Mouse (Mus musculus): ENCODE results near the gene Grb2. TPM values are rescaled to one million over a fixed set of nuclear protein-coding genes. Genes with fewer than 3 reads are reported as not detected.
"Not testable (repeated sequence)": the region's sequence is repeated elsewhere in the genome, so short reads cannot be mapped to it uniquely, and the experiment has no call there.

Gene Grb2
- polyA plus RNA-seq, 2 experiments, result 22.4 to 26.0 TPM

DNA sequence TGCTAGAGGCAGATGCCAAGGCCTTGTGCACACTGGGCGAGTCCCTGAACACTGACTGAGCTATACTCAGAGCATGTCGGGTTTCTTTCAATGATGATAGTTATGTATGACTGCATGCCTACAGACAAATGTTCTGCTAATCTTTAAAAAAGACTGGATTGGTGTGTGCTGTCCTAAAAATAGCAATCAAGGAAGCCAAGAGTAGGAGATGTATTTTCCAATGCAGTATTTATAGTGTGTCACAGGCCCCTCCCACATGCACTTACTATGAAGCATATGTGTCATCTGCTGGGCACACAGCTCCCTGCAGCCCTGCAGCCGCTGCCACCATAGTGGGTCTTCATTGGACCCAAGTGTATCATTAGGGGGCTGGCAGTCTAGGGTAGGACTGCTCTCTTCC is 55.2 kb downstream of the Grb2 start:
- no peak overlapping the region for H3K9ac ChIP-seq (replicated peaks)
- no peak for TF ChIP-seq CTCF (IDR thresholded peaks at IDR 0.05; ENCODE audit: low read depth)
- TF ChIP-seq EP300 (IDR thresholded peaks at IDR 0.05; ENCODE audit: low read depth), result no peak
- WGBS (ENCODE audit: insufficient replicate concordance), result 67% methylated on average over 3 of the region's 3 CpGs
- no peaks in the 10 kb centered on the region for H3K27me3 ChIP-seq (ENCODE audit: control insufficient read depth, insufficient read depth, low read length)
- no peak overlapping the region for H3K4me2 ChIP-seq (ENCODE audit: low read depth)
- no peak overlapping the region for H3K4me3 ChIP-seq (ENCODE audit: insufficient read depth in 1 of 2, low read depth in 2 of 2, low read length in 2 of 2)
- no peaks in the 10 kb centered on the region for H3K4me1 ChIP-seq (replicated peaks; ENCODE audit: control insufficient read depth in 2 of 2, insufficient read depth in 2 of 2, low read length in 1 of 2)
- ATAC-seq (ENCODE audit: insufficient read depth), result no peak
- no peak overlapping the region for H3K27ac ChIP-seq
- peaks cover 4% of the 10 kb centered on the region for H3K36me3 ChIP-seq (replicated peaks; ENCODE audit: control insufficient read depth, insufficient read depth, low read depth)
- no peaks in the 10 kb centered on the region for H3K9me3 ChIP-seq (ENCODE audit: control insufficient read depth, low read length)
- DNase-seq (ENCODE audit: low read depth in 3 of 3, low spot score in 3 of 3), result no peak

DNA sequence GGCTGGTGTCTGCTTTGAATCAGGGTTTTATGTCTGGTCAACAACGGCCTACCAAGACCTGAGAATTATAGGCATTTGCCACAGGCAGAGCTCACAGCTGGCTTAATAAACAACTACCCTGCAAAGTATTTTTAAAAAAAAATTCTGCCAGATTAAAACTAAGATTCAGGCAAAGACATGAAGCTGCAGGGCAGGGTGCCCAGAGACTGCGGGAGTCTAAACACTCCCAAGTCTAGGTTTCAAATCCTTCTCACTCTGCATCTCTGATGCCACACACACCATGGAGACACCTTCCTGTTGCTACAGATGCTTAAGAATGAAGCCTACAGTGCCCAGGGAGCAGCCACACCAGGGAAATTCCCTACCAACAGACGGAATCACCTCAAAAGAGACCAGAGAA is 56.7 kb downstream of the Grb2 start:
- no peaks in the 10 kb centered on the region for H3K9me3 ChIP-seq (ENCODE audit: control insufficient read depth, low read length)
- no peak overlapping the region for H3K4me2 ChIP-seq (ENCODE audit: low read depth)
- WGBS (ENCODE audit: insufficient replicate concordance), result 76% methylated on average over 3 of the region's 3 CpGs
- no peak for ATAC-seq (ENCODE audit: insufficient read depth)
- no peak overlapping the region for H3K27ac ChIP-seq
- no peak for DNase-seq (ENCODE audit: low read depth in 3 of 3, low spot score in 3 of 3)
- H3K27me3 ChIP-seq (ENCODE audit: control insufficient read depth, insufficient read depth, low read length), result no peaks in the 10 kb centered on the region
- no peak overlapping the region for H3K9ac ChIP-seq (replicated peaks)
- H3K4me3 ChIP-seq (ENCODE audit: insufficient read depth in 1 of 2, low read depth in 2 of 2, low read length in 2 of 2), result no peak overlapping the region
- TF ChIP-seq CTCF (IDR thresholded peaks at IDR 0.05; ENCODE audit: low read depth) (no peak), EP300 (IDR thresholded peaks at IDR 0.05; ENCODE audit: low read depth) (no peak)
- no peaks in the 10 kb centered on the region for H3K4me1 ChIP-seq (replicated peaks; ENCODE audit: control insufficient read depth in 2 of 2, insufficient read depth in 2 of 2, low read length in 1 of 2)
- H3K36me3 ChIP-seq (replicated peaks; ENCODE audit: control insufficient read depth, insufficient read depth, low read depth), result peaks cover 4% of the 10 kb centered on the region

DNA sequence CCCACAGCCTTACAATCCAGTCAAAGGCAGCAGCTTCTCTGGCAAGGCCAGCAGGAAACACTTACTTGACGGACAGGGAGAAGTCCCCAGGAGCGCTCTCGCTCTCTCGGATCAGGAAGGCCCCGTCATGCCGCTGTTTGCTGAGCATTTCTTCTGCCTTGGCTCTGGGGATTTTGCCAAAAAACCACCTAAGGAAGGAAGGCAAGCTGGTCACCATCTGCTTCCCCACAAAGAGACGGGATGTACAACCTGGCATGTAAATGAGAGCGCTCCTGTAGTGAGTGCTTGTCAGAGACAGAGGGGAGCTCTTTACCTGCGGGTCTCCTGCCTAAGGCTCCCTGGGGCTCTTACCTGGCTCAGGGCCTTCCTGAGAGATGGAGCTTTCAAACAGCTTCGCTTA is 58.7 kb downstream of the Grb2 start:
- Histone ChIP-seq H3K27me3 (ENCODE audit: control insufficient read depth, insufficient read depth, low read length) (no peaks in the 10 kb centered on the region), H3K4me3 (ENCODE audit: insufficient read depth in 1 of 2, low read depth in 2 of 2, low read length in 2 of 2) (no peak overlapping the region), H3K27ac (no peak overlapping the region), H3K9me3 (ENCODE audit: control insufficient read depth, low read length) (no peaks in the 10 kb centered on the region), H3K9ac (replicated peaks) (no peak overlapping the region), H3K4me2 (ENCODE audit: low read depth) (no peak overlapping the region), H3K36me3 (replicated peaks; ENCODE audit: control insufficient read depth, insufficient read depth, low read depth) (peaks cover 9% of the 10 kb centered on the region), H3K4me1 (replicated peaks; ENCODE audit: control insufficient read depth in 2 of 2, insufficient read depth in 2 of 2, low read length in 1 of 2) (no peaks in the 10 kb centered on the region)
- TF ChIP-seq EP300 (IDR thresholded peaks at IDR 0.05; ENCODE audit: low read depth), result no peak
- TF ChIP-seq CTCF (IDR thresholded peaks at IDR 0.05; ENCODE audit: low read depth), result no peak
- DNase-seq (ENCODE audit: low read depth in 3 of 3, low spot score in 3 of 3), result no peak
- WGBS (ENCODE audit: insufficient replicate concordance), result 80% methylated on average over 10 of the region's 10 CpGs
- ATAC-seq (ENCODE audit: insufficient read depth), result no peak

DNA sequence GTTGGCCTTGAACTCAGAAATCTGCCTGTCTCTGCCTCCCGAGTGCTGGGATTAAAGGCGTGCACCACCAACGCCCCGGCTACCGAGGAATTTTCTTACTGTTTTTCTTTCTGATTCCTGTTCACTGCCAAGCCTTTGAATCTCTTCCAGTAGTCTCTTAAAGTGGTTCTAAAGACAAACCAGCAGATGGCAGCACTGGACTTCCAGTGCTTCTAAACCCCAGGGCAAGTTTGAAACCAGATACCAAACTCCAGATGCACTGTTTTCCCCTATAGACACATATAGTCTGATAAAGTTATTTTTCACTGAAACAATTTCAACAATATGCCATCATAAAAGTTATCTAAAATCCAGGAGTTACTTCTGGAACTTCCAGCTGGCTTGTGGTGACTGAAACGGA is 60.9 kb downstream of the Grb2 start:
- Histone ChIP-seq H3K4me2 (ENCODE audit: low read depth) (no peak overlapping the region), H3K9ac (replicated peaks) (no peak overlapping the region), H3K27me3 (ENCODE audit: control insufficient read depth, insufficient read depth, low read length) (no peaks in the 10 kb centered on the region), H3K27ac (no peak overlapping the region), H3K36me3 (replicated peaks; ENCODE audit: control insufficient read depth, insufficient read depth, low read depth) (peaks cover 9% of the 10 kb centered on the region), H3K4me1 (replicated peaks; ENCODE audit: control insufficient read depth in 2 of 2, insufficient read depth in 2 of 2, low read length in 1 of 2) (no peaks in the 10 kb centered on the region), H3K9me3 (ENCODE audit: control insufficient read depth, low read length) (no peaks in the 10 kb centered on the region), H3K4me3 (ENCODE audit: insufficient read depth in 1 of 2, low read depth in 2 of 2, low read length in 2 of 2) (no peak overlapping the region)
- ATAC-seq (ENCODE audit: insufficient read depth) (no peak), DNase-seq (ENCODE audit: low read depth in 3 of 3, low spot score in 3 of 3) (peak; percentile 55 to 57 (median 55))
- 64% methylated on average over 6 of the region's 6 CpGs for WGBS (ENCODE audit: insufficient replicate concordance)
- TF ChIP-seq EP300 (IDR thresholded peaks at IDR 0.05; ENCODE audit: low read depth) (no peak), CTCF (IDR thresholded peaks at IDR 0.05; ENCODE audit: low read depth) (peak; percentile 71)

DNA sequence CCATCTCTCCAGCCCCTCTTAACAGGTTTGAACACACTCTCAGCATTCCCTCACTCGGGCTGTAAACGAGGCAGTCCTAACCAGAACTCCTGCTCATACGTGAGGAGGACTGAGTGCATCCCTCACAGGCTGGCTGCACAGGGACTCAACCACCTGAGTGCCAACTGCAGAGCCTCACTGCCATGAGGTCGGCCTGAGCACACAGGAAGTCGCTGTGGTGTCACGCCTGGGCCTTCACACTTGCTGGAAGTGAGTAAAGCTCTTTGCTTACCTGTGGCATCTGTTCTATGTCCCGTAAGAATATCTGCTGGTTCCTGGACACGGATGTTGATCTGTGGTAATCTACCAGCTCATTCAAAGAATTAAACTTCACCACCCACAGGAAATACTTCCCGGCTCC is 62.0 kb downstream of the Grb2 start:
- TF ChIP-seq EP300 (IDR thresholded peaks at IDR 0.05; ENCODE audit: low read depth) (no peak), CTCF (IDR thresholded peaks at IDR 0.05; ENCODE audit: low read depth) (no peak)
- peaks cover 9% of the 10 kb centered on the region for H3K36me3 ChIP-seq (replicated peaks; ENCODE audit: control insufficient read depth, insufficient read depth, low read depth)

DNA sequence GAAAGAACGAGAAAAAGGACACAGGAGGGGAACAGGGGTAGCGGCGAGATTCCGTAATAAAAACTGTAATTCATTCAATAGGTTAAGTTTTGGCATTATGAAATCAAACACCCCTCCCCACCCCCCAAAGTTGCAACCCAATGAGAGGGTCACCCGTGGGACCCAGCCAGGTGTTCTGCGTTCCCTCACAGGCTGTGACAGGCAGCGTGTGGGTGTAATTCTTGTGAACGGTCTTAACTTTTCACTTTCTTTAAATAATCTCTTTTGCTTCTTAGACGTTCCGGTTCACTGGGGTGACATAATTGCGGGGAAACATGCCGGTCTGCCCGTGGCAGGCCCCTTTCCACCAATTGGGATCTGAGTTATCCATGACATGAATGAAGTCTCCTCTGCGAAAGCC is 62.9 kb downstream of the Grb2 start:
- not testable (repeated sequence) for H3K36me3 ChIP-seq (replicated peaks; ENCODE audit: control insufficient read depth, insufficient read depth, low read depth)

More for the DNA sequence above, 62.0 kb downstream of the Grb2 start:
- Histone ChIP-seq H3K27me3 (ENCODE audit: control insufficient read depth, insufficient read depth, low read length) (no peaks in the 10 kb centered on the region), H3K9ac (replicated peaks) (no peak overlapping the region), H3K4me2 (ENCODE audit: low read depth) (no peak overlapping the region), H3K9me3 (ENCODE audit: control insufficient read depth, low read length) (no peaks in the 10 kb centered on the region), H3K4me1 (replicated peaks; ENCODE audit: control insufficient read depth in 2 of 2, insufficient read depth in 2 of 2, low read length in 1 of 2) (no peaks in the 10 kb centered on the region), H3K4me3 (ENCODE audit: insufficient read depth in 1 of 2, low read depth in 2 of 2, low read length in 2 of 2) (no peak overlapping the region), H3K27ac (no peak overlapping the region)
- ATAC-seq (ENCODE audit: insufficient read depth) (no peak), DNase-seq (ENCODE audit: low read depth in 3 of 3, low spot score in 3 of 3) (no peak)
- 81% methylated on average over 9 of the region's 9 CpGs for WGBS (ENCODE audit: insufficient replicate concordance)

More for the DNA sequence above, 62.9 kb downstream of the Grb2 start:
- H3K4me3 ChIP-seq (ENCODE audit: insufficient read depth in 1 of 2, low read depth in 2 of 2, low read length in 2 of 2); ATAC-seq (ENCODE audit: insufficient read depth); H3K27me3 ChIP-seq (ENCODE audit: control insufficient read depth, insufficient read depth, low read length); H3K27ac ChIP-seq; H3K9me3 ChIP-seq (ENCODE audit: control insufficient read depth, low read length); H3K4me1 ChIP-seq (replicated peaks; ENCODE audit: control insufficient read depth in 2 of 2, insufficient read depth in 2 of 2, low read length in 1 of 2); H3K9ac ChIP-seq (replicated peaks); DNase-seq (ENCODE audit: low read depth in 3 of 3, low spot score in 3 of 3); H3K4me2 ChIP-seq (ENCODE audit: low read depth): not testable (repeated sequence)
- 89% methylated on average over 14 of the region's 14 CpGs for WGBS (ENCODE audit: insufficient replicate concordance)

Measured in liver, embryonic 14.5 days (tissue).